45 mouse cellular contexts compared by ENCODE assay signal in the genomic region with DNA sequence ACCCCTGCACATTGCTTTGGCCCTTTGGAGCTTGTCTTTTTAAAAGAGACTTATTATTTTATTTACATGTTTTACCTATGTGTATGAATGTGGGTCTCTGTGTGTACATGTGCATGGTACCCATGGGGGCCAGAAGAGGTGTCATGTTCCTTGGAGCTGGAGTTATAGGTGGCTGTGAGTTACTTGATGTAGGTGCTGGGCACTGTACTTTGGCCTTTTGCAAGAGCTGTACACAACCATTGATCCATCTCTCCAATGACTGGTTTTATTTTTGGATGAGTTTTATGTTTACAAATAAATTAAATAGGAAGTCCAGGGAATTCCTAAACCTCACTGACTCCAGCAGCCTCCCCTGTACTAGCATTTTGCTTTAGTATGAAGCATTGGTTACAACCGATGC. TPM values are rescaled to one million over a fixed set of nuclear protein-coding genes. Genes with fewer than 3 reads are reported as not detected.
"Had no signal": no experiment of that assay in that cellular context is flagged by ENCODE, and none has a peak within 500 bp of the region (broad histone marks: within the 10 kb centered on the region; RNA-seq: fewer than 3 reads in every experiment).

No protein-coding gene starts in this region.

- H3K36me3 ChIP-seq: limb, embryonic 10.5 days; limb, embryonic 12.5 days; limb, embryonic 13.5 days; limb, embryonic 15.5 days; liver, embryonic 13.5 days; liver, embryonic 15.5 days; lung, embryonic 15.5 days; midbrain, embryonic 10.5 days; midbrain, embryonic 12.5 days; midbrain, embryonic 13.5 days; midbrain, embryonic 15.5 days; neural tube, embryonic 12.5 days had no signal

- H3K4me2 ChIP-seq: limb, embryonic 12.5 days; limb, embryonic 13.5 days; limb, embryonic 15.5 days; liver, embryonic 11.5 days; liver, embryonic 13.5 days; liver, embryonic 15.5 days; lung, embryonic 14.5 days; lung, embryonic 15.5 days; midbrain, embryonic 11.5 days; midbrain, embryonic 12.5 days; midbrain, embryonic 13.5 days; midbrain, embryonic 15.5 days; neural tube, embryonic 12.5 days had no signal

- H3K9me3 ChIP-seq: limb, embryonic 10.5 days; limb, embryonic 15.5 days; lung, embryonic 15.5 days; midbrain, embryonic 15.5 days; neural tube, embryonic 12.5 days had no signal

- H3K27ac ChIP-seq: left cerebral cortex, adult 2 months; limb, embryonic 10.5 days; limb, embryonic 12.5 days; limb, embryonic 13.5 days; limb, embryonic 15.5 days; liver, embryonic 13.5 days; liver, embryonic 14.5 days; liver, embryonic 15.5 days; lung, embryonic 15.5 days; macrophage; midbrain, embryonic 10.5 days; midbrain, embryonic 12.5 days; midbrain, embryonic 13.5 days; midbrain, embryonic 15.5 days; neural tube, embryonic 12.5 days had no signal

- H3K27me3 ChIP-seq: limb, embryonic 12.5 days; limb, embryonic 13.5 days; lung, embryonic 15.5 days; midbrain, embryonic 12.5 days; midbrain, embryonic 13.5 days; midbrain, embryonic 15.5 days; neural tube, embryonic 12.5 days had no signal

- ATAC-seq: liver, postnatal 0 days; lung, postnatal 0 days; midbrain, embryonic 13.5 days; midbrain, embryonic 15.5 days; midbrain, embryonic 16.5 days had no signal

- H3K4me3 ChIP-seq: left cerebral cortex, adult 2 months; limb, embryonic 10.5 days; limb, embryonic 12.5 days; limb, embryonic 13.5 days; limb, embryonic 15.5 days; liver, embryonic 13.5 days; liver, embryonic 15.5 days; lung, embryonic 15.5 days; megakaryocyte, embryonic 14.5 days; midbrain, embryonic 10.5 days; midbrain, embryonic 12.5 days; midbrain, embryonic 13.5 days; midbrain, embryonic 15.5 days; myocyte; neural tube, embryonic 12.5 days had no signal

- H3K4me1 ChIP-seq: limb, embryonic 10.5 days; limb, embryonic 12.5 days; limb, embryonic 13.5 days; limb, embryonic 15.5 days; liver, embryonic 13.5 days; liver, embryonic 15.5 days; lung, embryonic 15.5 days; megakaryocyte, embryonic 14.5 days; midbrain, embryonic 10.5 days; midbrain, embryonic 12.5 days; midbrain, embryonic 13.5 days; midbrain, embryonic 15.5 days; neural tube, embryonic 12.5 days had no signal

- H3K9ac ChIP-seq: limb, embryonic 12.5 days; limb, embryonic 13.5 days; limb, embryonic 15.5 days; liver, embryonic 13.5 days; liver, embryonic 14.5 days; liver, embryonic 15.5 days; liver, postnatal 0 days; lung, embryonic 14.5 days; lung, embryonic 15.5 days; midbrain, embryonic 12.5 days; midbrain, embryonic 13.5 days; midbrain, embryonic 15.5 days; neural tube, embryonic 12.5 days had no signal

- DNase-seq: left cerebral cortex, postnatal 4 days; liver; liver, embryonic 13.5 days; liver, postnatal 0 days; lung, adult 18-20 months; lung, adult 2 months; lung, embryonic 14.5 days; lung, postnatal 10 days; lung, postnatal 14 days; lung, postnatal 36 days; lung, postnatal 4 days; midbrain, embryonic 14.5 days had no signal

RNA-seq across cellular contexts. Expression of gene Muc5ac, which starts 5.5 kb away (rescaled TPM):
- total RNA-seq: left cerebral cortex, adult 2 months; left cerebral cortex, postnatal 10 days; left cerebral cortex, postnatal 14 days; left cerebral cortex, postnatal 36 days; left cerebral cortex, postnatal 4 days; megakaryocyte progenitor cell, adult 5-6 weeks; megakaryocyte-erythroid progenitor cell, adult 5-6 weeks; midbrain, postnatal 0 days; monocyte, adult 5-6 weeks had no signal
- polyA plus RNA-seq: limb, embryonic 10.5 days; limb, embryonic 11.5 days; limb, embryonic 12.5 days; limb, embryonic 13.5 days; limb, embryonic 15.5 days; liver, embryonic 11.5 days; liver, embryonic 13.5 days; liver, embryonic 14.5 days; liver, embryonic 15.5 days; liver, embryonic 16.5 days; liver, postnatal 0 days; macrophage; midbrain, embryonic 10.5 days; midbrain, embryonic 11.5 days; midbrain, embryonic 12.5 days; midbrain, embryonic 13.5 days; midbrain, embryonic 14.5 days; midbrain, embryonic 15.5 days; midbrain, embryonic 16.5 days; midbrain, postnatal 0 days; myocyte; neural tube, embryonic 11.5 days; neural tube, embryonic 12.5 days had no signal

RNA-seq across cellular contexts. Expression of gene Muc5b, which starts 44.6 kb away (rescaled TPM):
- total RNA-seq: left cerebral cortex, adult 2 months; left cerebral cortex, adult 8-10 months; left cerebral cortex, postnatal 10 days; left cerebral cortex, postnatal 14 days; left cerebral cortex, postnatal 25 days; left cerebral cortex, postnatal 36 days; left cerebral cortex, postnatal 4 days; megakaryocyte, adult 5-6 weeks; megakaryocyte-erythroid progenitor cell, adult 5-6 weeks; monocyte, adult 5-6 weeks had no signal
- polyA plus RNA-seq: limb, embryonic 11.5 days; liver, embryonic 11.5 days; liver, embryonic 13.5 days; liver, embryonic 14.5 days; liver, embryonic 16.5 days; liver, postnatal 0 days; macrophage; neural tube, embryonic 11.5 days had no signal
